Mouse (Mus musculus): Measurements from ENCODE around the gene Ccdc70. TPM values are rescaled to one million over a fixed set of nuclear protein-coding genes. Genes with fewer than 3 reads are reported as not detected.
A peak's percentile ranks its signal among the peaks of the same experiment; 100 is the strongest.
"Not testable (repeated sequence)": the region's sequence is repeated elsewhere in the genome, so short reads cannot be mapped to it uniquely, and the experiment has no call there.

Gene Ccdc70
- not detected in 2 replicates for total RNA-seq (2014; rRNA removed)
- not detected in 2 replicates for polyA plus RNA-seq (2015; fragmentation: Nextera tagmentation; extraction: Ambion mirVana)

DNA sequence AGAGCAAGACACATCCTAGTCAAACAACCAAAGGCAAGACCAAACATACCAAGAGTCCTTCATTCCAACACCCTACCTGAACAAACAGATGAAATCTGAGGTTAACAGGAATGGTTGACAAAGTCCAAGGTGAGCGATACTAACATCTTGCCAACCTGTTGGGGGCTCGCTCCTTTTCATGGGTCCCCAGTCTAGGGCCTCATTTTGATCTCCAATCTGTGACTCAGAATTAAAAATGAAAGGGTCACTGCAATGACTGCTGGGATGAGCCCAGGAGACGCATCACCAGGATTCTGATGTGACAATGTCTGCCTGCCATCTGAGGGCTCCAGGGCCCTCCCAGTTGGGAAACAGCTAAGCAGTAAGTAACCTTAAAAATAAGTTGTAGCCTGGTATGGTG lies at the start of gene Ccdc70:
Ccdc70 (plus strand) TSS at position 301 of the 400 bp plus-strand sequence.
- no peak within 1 kb of the TSS for H3K27ac ChIP-seq
- H3K36me3 ChIP-seq (ENCODE audit: insufficient read depth, low read length) = no peaks in the 10 kb centered on the region
- 93% methylated on average over 3 of the region's 3 CpGs for WGBS
- no peak for ATAC-seq
- no peak for DNase-seq (ENCODE audit: low spot score)
- no peak within 1 kb of the TSS for H3K9ac ChIP-seq (replicated peaks; ENCODE audit: low read length)
- no peak within 1 kb of the TSS for H3K4me2 ChIP-seq (ENCODE audit: low read depth, low read length)
- no peaks in the 10 kb centered on the region for H3K4me1 ChIP-seq (ENCODE audit: insufficient read depth, low read length)
- H3K27me3 ChIP-seq (ENCODE audit: insufficient read depth, low read length) = no peaks in the 10 kb centered on the region
- no peak within 1 kb of the TSS for H3K4me3 ChIP-seq (ENCODE audit: low read length)
- no peak for TF ChIP-seq CTCF (IDR thresholded peaks at IDR 0.05; ENCODE audit: low read depth)
- H3K9me3 ChIP-seq (ENCODE audit: low read length) = no peaks in the 10 kb centered on the region

DNA sequence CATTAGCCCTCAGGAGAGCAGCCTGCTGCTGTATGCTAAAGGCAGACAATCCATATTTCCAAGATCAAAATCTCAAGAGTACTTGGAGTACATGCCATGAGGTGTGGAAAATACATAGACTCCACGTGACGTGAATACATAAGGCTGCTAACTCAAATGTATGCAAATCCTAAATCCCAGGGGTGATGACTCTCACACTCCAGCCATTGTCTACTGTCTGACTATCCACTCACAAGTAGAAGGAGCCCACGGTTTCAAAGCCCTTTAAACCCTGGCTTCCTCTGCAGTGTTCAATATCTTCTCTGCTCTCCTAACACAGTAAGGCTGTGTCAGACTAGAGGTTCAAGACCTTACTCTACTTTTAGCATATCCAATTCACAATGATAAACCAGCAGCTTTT lies 38.8 kb upstream of the Ccdc70 start:
- 70% methylated on average over 3 of the region's 3 CpGs for WGBS
- not testable (repeated sequence) for H3K27ac ChIP-seq; DNase-seq (ENCODE audit: low spot score); H3K27me3 ChIP-seq (ENCODE audit: insufficient read depth, low read length); H3K4me3 ChIP-seq (ENCODE audit: low read length); H3K9me3 ChIP-seq (ENCODE audit: low read length); ATAC-seq; H3K4me1 ChIP-seq (ENCODE audit: insufficient read depth, low read length); H3K9ac ChIP-seq (replicated peaks; ENCODE audit: low read length); H3K4me2 ChIP-seq (ENCODE audit: low read depth, low read length); H3K36me3 ChIP-seq (ENCODE audit: insufficient read depth, low read length)

DNA sequence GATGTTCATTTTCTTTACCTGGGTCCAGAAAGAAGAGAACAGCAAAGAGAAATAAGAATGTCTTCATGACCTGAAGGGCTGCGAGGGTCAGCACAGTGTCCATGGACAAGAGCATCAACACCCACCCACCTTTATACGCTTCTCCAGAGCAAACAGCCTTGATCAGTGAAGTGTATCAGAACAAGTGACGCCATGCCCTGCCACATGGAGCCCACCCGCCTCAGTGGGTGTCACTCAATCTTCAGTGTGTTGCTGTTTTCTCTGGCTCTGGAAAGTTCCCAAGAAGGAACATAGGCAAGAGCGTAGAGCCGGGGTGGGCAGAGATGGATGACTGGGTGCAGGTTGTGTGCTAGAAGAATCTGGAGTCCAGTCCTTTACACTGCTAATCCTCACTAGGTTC lies 37.0 kb upstream of the Ccdc70 start, which contains the start of gene Defb15:
Defb15 (minus strand) TSS at position 101 of the 400 bp plus-strand sequence.
- H3K4me2 ChIP-seq (ENCODE audit: low read depth, low read length) = no peak within 1 kb of the TSS
- no peak for TF ChIP-seq CTCF (IDR thresholded peaks at IDR 0.05; ENCODE audit: low read depth)
- no peaks in the 10 kb centered on the region for H3K36me3 ChIP-seq (ENCODE audit: insufficient read depth, low read length)
- H3K9ac ChIP-seq (replicated peaks; ENCODE audit: low read length) = no peak within 1 kb of the TSS
- H3K4me1 ChIP-seq (ENCODE audit: insufficient read depth, low read length) = no peaks in the 10 kb centered on the region
- WGBS = 91% methylated on average over 6 of the region's 6 CpGs
- DNase-seq (ENCODE audit: low spot score) (no peak), ATAC-seq (no peak)
- no peaks in the 10 kb centered on the region for H3K27me3 ChIP-seq (ENCODE audit: insufficient read depth, low read length)
- H3K27ac ChIP-seq = no peak within 1 kb of the TSS
- H3K9me3 ChIP-seq (ENCODE audit: low read length) = no peaks in the 10 kb centered on the region
- H3K4me3 ChIP-seq (ENCODE audit: low read length) = no peak within 1 kb of the TSS

DNA sequence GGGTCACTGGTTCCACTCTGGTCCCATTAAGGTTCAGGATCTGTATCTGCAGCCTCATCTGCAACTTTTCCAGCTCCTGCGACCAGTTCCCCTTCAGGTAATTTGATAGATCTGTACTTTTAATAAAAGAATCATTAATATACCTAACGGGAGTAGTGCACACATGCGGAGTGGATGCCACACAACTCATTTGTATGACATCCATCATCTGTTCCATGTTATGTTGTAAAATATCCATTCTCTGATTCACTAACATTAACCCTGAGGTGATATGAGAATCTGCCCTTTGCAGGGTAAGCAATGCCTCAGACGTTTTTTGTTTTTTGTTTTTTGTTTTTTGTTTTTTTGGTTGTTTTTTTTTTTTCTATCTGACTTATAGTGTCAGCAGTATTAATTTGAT lies 31.5 kb upstream of the Ccdc70 start, which contains the start of gene Defb35:
Defb35 (plus strand) TSS at position 301 of the 400 bp plus-strand sequence.
- not testable (repeated sequence) for H3K4me3 ChIP-seq (ENCODE audit: low read length); H3K27ac ChIP-seq; H3K9ac ChIP-seq (replicated peaks; ENCODE audit: low read length); H3K9me3 ChIP-seq (ENCODE audit: low read length); ATAC-seq; H3K36me3 ChIP-seq (ENCODE audit: insufficient read depth, low read length); H3K4me2 ChIP-seq (ENCODE audit: low read depth, low read length); H3K27me3 ChIP-seq (ENCODE audit: insufficient read depth, low read length); H3K4me1 ChIP-seq (ENCODE audit: insufficient read depth, low read length); DNase-seq (ENCODE audit: low spot score)
- WGBS = 87% methylated on average over 4 of the region's 4 CpGs

DNA sequence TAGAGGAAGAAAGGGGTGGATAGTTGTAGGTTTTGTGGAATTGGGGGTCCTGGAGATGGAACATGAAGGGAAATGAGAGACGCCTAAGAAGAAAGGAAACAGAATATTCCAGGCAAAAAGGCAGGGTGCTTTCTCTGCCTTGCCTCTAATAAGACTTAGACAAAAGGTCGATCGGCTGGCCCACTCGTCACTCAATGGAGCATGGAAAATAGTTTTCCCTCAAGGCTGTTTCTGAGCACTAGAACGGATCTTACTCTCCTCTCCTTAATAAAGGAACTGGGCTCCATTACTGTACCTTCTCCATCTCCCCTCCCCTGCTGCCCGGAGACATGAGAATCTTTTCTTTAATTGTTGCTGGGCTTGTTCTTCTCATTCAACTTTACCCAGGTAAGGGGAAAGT lies 23.1 kb upstream of the Ccdc70 start, which contains the start of gene Defb13:
Defb13 (plus strand) TSS at position 301 of the 400 bp plus-strand sequence.
- DNase-seq (ENCODE audit: low spot score) (no peak), ATAC-seq (no peak)
- Histone ChIP-seq H3K4me1 (ENCODE audit: insufficient read depth, low read length) (no peaks in the 10 kb centered on the region), H3K4me2 (ENCODE audit: low read depth, low read length) (peak within 1 kb of the TSS; percentile 13; the same call in 1 of the 2 replicates), H3K27me3 (ENCODE audit: insufficient read depth, low read length) (no peaks in the 10 kb centered on the region), H3K4me3 (ENCODE audit: low read length) (no peak within 1 kb of the TSS), H3K9me3 (ENCODE audit: low read length) (no peaks in the 10 kb centered on the region), H3K27ac (no peak within 1 kb of the TSS), H3K36me3 (ENCODE audit: insufficient read depth, low read length) (no peaks in the 10 kb centered on the region), H3K9ac (replicated peaks; ENCODE audit: low read length) (no peak within 1 kb of the TSS)
- WGBS = 72% methylated on average over 6 of the region's 6 CpGs
- no peak for TF ChIP-seq CTCF (IDR thresholded peaks at IDR 0.05; ENCODE audit: low read depth)

DNA sequence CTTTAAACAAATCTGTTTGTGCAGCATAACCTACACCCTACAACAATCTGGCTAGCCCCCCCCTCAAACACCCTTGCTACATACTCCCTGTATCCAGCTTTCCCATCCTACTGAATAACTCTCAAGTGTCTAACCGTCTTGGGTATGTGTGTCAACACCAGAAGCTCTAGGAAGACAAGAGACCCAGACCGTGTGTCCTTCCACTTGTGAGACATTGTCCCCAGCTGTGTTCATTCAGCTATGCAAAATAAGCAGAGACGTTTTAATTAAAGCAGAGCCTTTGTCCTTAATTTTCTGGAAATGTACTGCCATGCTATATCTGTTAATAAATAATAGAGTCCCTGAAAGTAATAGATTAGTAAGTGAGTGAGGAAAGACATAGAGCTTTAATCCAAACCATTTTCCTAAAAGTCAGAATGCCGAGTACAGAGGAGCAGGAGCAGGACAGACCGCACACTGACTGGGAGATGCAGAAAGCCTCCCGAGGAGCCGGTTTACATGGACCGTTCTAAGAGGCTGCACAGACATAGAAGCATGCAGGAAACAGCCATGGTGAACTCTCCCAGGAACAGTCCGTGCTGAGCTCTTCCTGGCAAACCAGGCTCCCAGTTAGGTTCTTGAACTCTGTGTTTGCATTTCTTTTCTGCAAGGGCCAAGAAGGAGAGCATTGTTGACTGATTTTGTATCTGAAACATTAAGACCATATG lies 22.1 kb upstream of the Ccdc70 start:
- ATAC-seq (peak; percentile 59; the same call in 1 of the 2 replicates), DNase-seq (ENCODE audit: low spot score) (peak; percentile 35)
- no peaks in the 10 kb centered on the region for H3K9me3 ChIP-seq (ENCODE audit: low read length)
- H3K9ac ChIP-seq (replicated peaks; ENCODE audit: low read length) = no peak overlapping the region
- no peaks in the 10 kb centered on the region for H3K27me3 ChIP-seq (ENCODE audit: insufficient read depth, low read length)
- H3K36me3 ChIP-seq (ENCODE audit: insufficient read depth, low read length) = no peaks in the 10 kb centered on the region
- no peak for TF ChIP-seq CTCF (IDR thresholded peaks at IDR 0.05; ENCODE audit: low read depth)
- WGBS = 43% methylated on average over 9 of the region's 9 CpGs
- H3K4me1 ChIP-seq (ENCODE audit: insufficient read depth, low read length) = no peaks in the 10 kb centered on the region
- peak overlapping the region; percentile 13; the same call in 1 of the 2 replicates for H3K4me2 ChIP-seq (ENCODE audit: low read depth, low read length)
- H3K4me3 ChIP-seq (ENCODE audit: low read length) = no peak overlapping the region
- H3K27ac ChIP-seq = no peak overlapping the region

DNA sequence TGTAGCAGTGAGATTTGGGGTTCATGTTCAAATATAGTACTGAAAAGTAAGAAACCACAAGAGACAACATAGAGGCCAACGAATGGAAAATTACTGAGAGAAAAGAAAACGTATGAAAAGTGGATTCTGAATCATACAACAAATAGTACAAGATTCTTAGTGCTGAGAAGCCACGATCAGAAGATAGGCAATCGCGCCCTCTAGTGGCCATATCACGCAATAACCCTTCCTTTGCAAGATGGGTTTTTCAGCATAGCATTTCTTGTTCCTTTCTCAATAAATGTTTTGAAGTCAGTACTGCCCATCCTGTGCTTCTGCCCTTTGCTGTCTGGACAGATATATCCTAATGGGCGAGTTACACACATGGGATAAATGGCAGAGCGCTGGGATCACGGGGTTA lies 14.3 kb upstream of the Ccdc70 start:
- no peaks in the 10 kb centered on the region for H3K36me3 ChIP-seq (ENCODE audit: insufficient read depth, low read length)
- H3K9ac ChIP-seq (replicated peaks; ENCODE audit: low read length) = no peak overlapping the region
- peak; percentile 91 for TF ChIP-seq CTCF (IDR thresholded peaks at IDR 0.05; ENCODE audit: low read depth)
- H3K4me1 ChIP-seq (ENCODE audit: insufficient read depth, low read length) = no peaks in the 10 kb centered on the region
- DNase-seq (ENCODE audit: low spot score) (peak; percentile 79), ATAC-seq (0 out of 2 replicates have a peak, but pooled peaks have one; percentile 35)
- H3K27ac ChIP-seq = no peak overlapping the region
- H3K27me3 ChIP-seq (ENCODE audit: insufficient read depth, low read length) = no peaks in the 10 kb centered on the region
- no peak overlapping the region for H3K4me3 ChIP-seq (ENCODE audit: low read length)
- H3K9me3 ChIP-seq (ENCODE audit: low read length) = no peaks in the 10 kb centered on the region
- H3K4me2 ChIP-seq (ENCODE audit: low read depth, low read length) = no peak overlapping the region
- WGBS = 5% methylated on average over 9 of the region's 9 CpGs
